Mouse (Mus musculus) testis, adult 2 months (tissue): ENCODE data around the gene Hmga1. TPM values are rescaled to one million over a fixed set of nuclear protein-coding genes. Genes with fewer than 3 reads are reported as not detected.

Source experiments
- H3K27ac ChIP-seq: fragments of 200-500 bp; 2 replicates; pipeline ENCODE4 v1.5.1; 2012; ENCODE audit warnings: low read depth, low read length; ENCODE audit not compliant: control insufficient read depth, insufficient read depth
- H3K27me3 ChIP-seq: fragments of 200-500 bp; 2 replicates; pipeline ENCODE4 v1.6.1; 2012; ENCODE audit warnings: mild to moderate bottlenecking, low read length, moderate library complexity; ENCODE audit not compliant: control insufficient read depth, insufficient read depth
- H3K36me3 ChIP-seq: fragments of 200-500 bp; 2 replicates; pipeline ENCODE4 v1.6.1; 2012; ENCODE audit warnings: mild to moderate bottlenecking, low read length; ENCODE audit not compliant: control insufficient read depth, insufficient read depth
- H3K4me1 ChIP-seq: fragments of 200-500 bp; 2 replicates; pipeline ENCODE4 v1.6.1; 2012; ENCODE audit warnings: low read length; ENCODE audit not compliant: control insufficient read depth, insufficient read depth
- H3K4me3 ChIP-seq: fragments of 200-500 bp; 2 replicates; pipeline ENCODE4 v1.5.1; 2012; ENCODE audit warnings: low read depth, mild to moderate bottlenecking, low read length, moderate library complexity, mixed read lengths; ENCODE audit not compliant: control insufficient read depth
- CTCF ChIP-seq: fragments of 200-500 bp; IDR thresholded peaks from 2 replicates; pipeline ENCODE4 v1.5.1; 2012; ENCODE audit warnings: low read depth, mild to moderate bottlenecking, inconsistent platforms, low read length, moderate library complexity; ENCODE audit not compliant: control insufficient read depth, insufficient read depth, insufficient replicate concordance
- POLR2A ChIP-seq: fragments of 200-500 bp; IDR thresholded peaks from 2 replicates; pipeline ENCODE4 v1.6.1; 2012; ENCODE audit warnings: low read depth, mild to moderate bottlenecking, inconsistent platforms, low read length, moderate library complexity; ENCODE audit not compliant: control insufficient read depth
- polyA plus RNA-seq: library from polyadenylated mRNA; depleted of rRNA; stranded (reverse); fragments of >200 nt; gene quantifications from 2 replicates; pipeline ENCODE4 v1.2.3, GENCODE M21; 2012

Hmga1 gene
- polyA plus RNA-seq, 1 experiment = 68.4 TPM

- TF ChIP-seq CTCF = no peak
- TF ChIP-seq POLR2A = no peak
- H3K27me3 ChIP-seq = no peaks in the 10 kb centered on the region
- H3K27ac ChIP-seq = no peak overlapping the region
- H3K4me1 ChIP-seq = peaks cover 11% of the 10 kb centered on the region
- no peak overlapping the region for H3K4me3 ChIP-seq
- H3K36me3 ChIP-seq = no peaks in the 10 kb centered on the region
Measured at GRCm38 (mm10) chr17:27511125-27511735, 45.1 kb upstream of the Hmga1 start.

- H3K27ac ChIP-seq = no peak overlapping the region
- H3K27me3 ChIP-seq = no peaks in the 10 kb centered on the region
- H3K36me3 ChIP-seq = no peaks in the 10 kb centered on the region
- peak overlapping the region; percentile 46 for H3K4me3 ChIP-seq
- H3K4me1 ChIP-seq = peaks cover 11% of the 10 kb centered on the region
- TF ChIP-seq CTCF (no peak), POLR2A (no peak)
Measured at GRCm38 (mm10) chr17:27511865-27512618, 44.3 kb upstream of the Hmga1 start.

- peak overlapping the region; percentile 46 for H3K4me3 ChIP-seq
- H3K36me3 ChIP-seq = no peaks in the 10 kb centered on the region
- TF ChIP-seq POLR2A = no peak
- TF ChIP-seq CTCF = no peak
- peaks cover 11% of the 10 kb centered on the region for H3K4me1 ChIP-seq
- H3K27me3 ChIP-seq = no peaks in the 10 kb centered on the region
- no peak overlapping the region for H3K27ac ChIP-seq
Measured at GRCm38 (mm10) chr17:27512619-27513161, 43.6 kb upstream of the Hmga1 start.

GRCm38 (mm10) chr17:27513279-27513915, 42.9 kb upstream of the Hmga1 start:
- H3K36me3 ChIP-seq = no peaks in the 10 kb centered on the region
- H3K4me1 ChIP-seq = peaks cover 11% of the 10 kb centered on the region
- H3K27me3 ChIP-seq = no peaks in the 10 kb centered on the region
- no peak overlapping the region for H3K27ac ChIP-seq
- TF ChIP-seq POLR2A (no peak), CTCF (no peak)
- H3K4me3 ChIP-seq = peak overlapping the region; percentile 46; the same call in 1 of the 2 replicates

GRCm38 (mm10) chr17:27513916-27514762, 42.2 kb upstream of the Hmga1 start:
- no peaks in the 10 kb centered on the region for H3K36me3 ChIP-seq
- H3K27me3 ChIP-seq = no peaks in the 10 kb centered on the region
- H3K4me3 ChIP-seq = no peak overlapping the region
- H3K4me1 ChIP-seq = peaks cover 11% of the 10 kb centered on the region
- TF ChIP-seq POLR2A (no peak), CTCF (no peak)
- no peak overlapping the region for H3K27ac ChIP-seq

GRCm38 (mm10) chr17:27518296-27518695, 38.0 kb upstream of the Hmga1 start:
- Histone ChIP-seq H3K36me3 (no peaks in the 10 kb centered on the region), H3K4me1 (peaks cover 8% of the 10 kb centered on the region), H3K4me3 (no peak overlapping the region), H3K27ac (no peak overlapping the region), H3K27me3 (no peaks in the 10 kb centered on the region)
- no peak for TF ChIP-seq CTCF
- TF ChIP-seq POLR2A = no peak
